Mouse (Mus musculus): ENCODE results near the gene Tmem229b. TPM values are rescaled to one million over a fixed set of nuclear protein-coding genes. Genes with fewer than 3 reads are reported as not detected.
"Not testable (repeated sequence)": the region's sequence is repeated elsewhere in the genome, so short reads cannot be mapped to it uniquely, and the experiment has no call there.

The Tmem229b gene
- polyA plus RNA-seq, 1 experiment from 2014 or later, result 36.0 TPM

GRCm38 (mm10) chr12:78952053-78952452, 55.4 kb downstream of the Tmem229b start:
- WGBS (ENCODE audit: missing documents), result 89% methylated on average over 10 of the region's 11 CpGs
- Histone ChIP-seq H3K27ac (no peak overlapping the region), H3K36me3 (ENCODE audit: inconsistent target) (no peaks in the 10 kb centered on the region)

GRCm38 (mm10) chr12:78947661-78948060, 59.8 kb downstream of the Tmem229b start:
- WGBS (ENCODE audit: missing documents), result 90% methylated on average over 5 of the region's 5 CpGs
- H3K27ac ChIP-seq, result no peak overlapping the region
- H3K79me2 ChIP-seq (ENCODE audit: inconsistent target), result no peaks in the 10 kb centered on the region
- H3K4me3 ChIP-seq (ENCODE audit: inconsistent target), result no peak overlapping the region
- H3K36me3 ChIP-seq (ENCODE audit: inconsistent target), result no peaks in the 10 kb centered on the region

More at GRCm38 (mm10) chr12:78952053-78952452, 55.4 kb downstream of the Tmem229b start:
- no peaks in the 10 kb centered on the region for H3K79me2 ChIP-seq (ENCODE audit: inconsistent target)
- H3K4me3 ChIP-seq (ENCODE audit: inconsistent target), result no peak overlapping the region

GRCm38 (mm10) chr12:78947161-78947560, 60.3 kb downstream of the Tmem229b start:
- 52% methylated on average over 6 of the region's 6 CpGs for WGBS (ENCODE audit: missing documents)
- Histone ChIP-seq H3K36me3 (ENCODE audit: inconsistent target) (no peaks in the 10 kb centered on the region), H3K27ac (no peak overlapping the region), H3K79me2 (ENCODE audit: inconsistent target) (no peaks in the 10 kb centered on the region), H3K4me3 (ENCODE audit: inconsistent target) (no peak overlapping the region)

- no peak overlapping the region for H3K4me3 ChIP-seq (ENCODE audit: inconsistent target)
- no peak overlapping the region for H3K27ac ChIP-seq
- 94% methylated on average over 6 of the region's 6 CpGs for WGBS (ENCODE audit: missing documents)
- H3K79me2 ChIP-seq (ENCODE audit: inconsistent target), result no peaks in the 10 kb centered on the region
- H3K36me3 ChIP-seq (ENCODE audit: inconsistent target), result no peaks in the 10 kb centered on the region
Measured at GRCm38 (mm10) chr12:78942931-78943330, 64.5 kb downstream of the Tmem229b start.

- Histone ChIP-seq H3K36me3 (ENCODE audit: inconsistent target) (no peaks in the 10 kb centered on the region), H3K4me3 (ENCODE audit: inconsistent target) (no peak overlapping the region), H3K27ac (no peak overlapping the region), H3K79me2 (ENCODE audit: inconsistent target) (no peaks in the 10 kb centered on the region)
- WGBS (ENCODE audit: missing documents), result 72% methylated on average over 5 of the region's 5 CpGs
Measured at GRCm38 (mm10) chr12:78940081-78940480, 67.3 kb downstream of the Tmem229b start.

GRCm38 (mm10) chr12:78939393-78940037, 67.9 kb downstream of the Tmem229b start:
- no peak overlapping the region for H3K4me3 ChIP-seq (ENCODE audit: inconsistent target)
- 88% methylated on average over 7 of the region's 7 CpGs for WGBS (ENCODE audit: missing documents)
- no peaks in the 10 kb centered on the region for H3K79me2 ChIP-seq (ENCODE audit: inconsistent target)
- no peaks in the 10 kb centered on the region for H3K36me3 ChIP-seq (ENCODE audit: inconsistent target)
- no peak overlapping the region for H3K27ac ChIP-seq

GRCm38 (mm10) chr12:78936494-78936893, 70.9 kb downstream of the Tmem229b start:
- WGBS (ENCODE audit: missing documents), result 96% methylated on average over 4 of the region's 4 CpGs
- Histone ChIP-seq H3K79me2 (ENCODE audit: inconsistent target) (no peaks in the 10 kb centered on the region), H3K27ac (no peak overlapping the region), H3K36me3 (ENCODE audit: inconsistent target) (no peaks in the 10 kb centered on the region), H3K4me3 (ENCODE audit: inconsistent target) (no peak overlapping the region)

GRCm38 (mm10) chr12:78929900-78930299, 77.5 kb downstream of the Tmem229b start:
- H3K36me3 ChIP-seq (ENCODE audit: inconsistent target), result no peaks in the 10 kb centered on the region
- no peak overlapping the region for H3K4me3 ChIP-seq (ENCODE audit: inconsistent target)
- WGBS (ENCODE audit: missing documents), result 100% methylated on average over 1 of the region's 1 CpGs
- no peak overlapping the region for H3K27ac ChIP-seq
- no peaks in the 10 kb centered on the region for H3K79me2 ChIP-seq (ENCODE audit: inconsistent target)

GRCm38 (mm10) chr12:78927287-78927686, 80.1 kb downstream of the Tmem229b start:
- no peak overlapping the region for H3K27ac ChIP-seq
- no peaks in the 10 kb centered on the region for H3K36me3 ChIP-seq (ENCODE audit: inconsistent target)
- no peak overlapping the region for H3K4me3 ChIP-seq (ENCODE audit: inconsistent target)
- 95% methylated on average over 5 of the region's 5 CpGs for WGBS (ENCODE audit: missing documents)
- no peaks in the 10 kb centered on the region for H3K79me2 ChIP-seq (ENCODE audit: inconsistent target)

- Histone ChIP-seq H3K36me3 (ENCODE audit: inconsistent target) (no peaks in the 10 kb centered on the region), H3K4me3 (ENCODE audit: inconsistent target) (no peak overlapping the region), H3K79me2 (ENCODE audit: inconsistent target) (no peaks in the 10 kb centered on the region), H3K27ac (peak overlapping the region; percentile 65)
- WGBS (ENCODE audit: missing documents), result 24% methylated on average over 6 of the region's 7 CpGs
Measured at GRCm38 (mm10) chr12:78923539-78924189, 83.8 kb downstream of the Tmem229b start.

- peak overlapping the region; percentile 65 for H3K27ac ChIP-seq
- not testable (repeated sequence) for H3K36me3 ChIP-seq (ENCODE audit: inconsistent target); H3K79me2 ChIP-seq (ENCODE audit: inconsistent target); H3K4me3 ChIP-seq (ENCODE audit: inconsistent target)
Measured at GRCm38 (mm10) chr12:78922977-78923376, 84.5 kb downstream of the Tmem229b start.

- Histone ChIP-seq H3K4me3 (ENCODE audit: inconsistent target) (no peak overlapping the region), H3K27ac (peak overlapping the region; percentile 39), H3K36me3 (ENCODE audit: inconsistent target) (no peaks in the 10 kb centered on the region), H3K79me2 (ENCODE audit: inconsistent target) (no peaks in the 10 kb centered on the region)
- 71% methylated on average over 3 of the region's 3 CpGs for WGBS (ENCODE audit: missing documents)
Measured at GRCm38 (mm10) chr12:78922058-78922457, 85.4 kb downstream of the Tmem229b start.

GRCm38 (mm10) chr12:78921421-78921820, 86.0 kb downstream of the Tmem229b start:
- Histone ChIP-seq H3K79me2 (ENCODE audit: inconsistent target) (no peaks in the 10 kb centered on the region), H3K27ac (peak overlapping the region; percentile 39), H3K36me3 (ENCODE audit: inconsistent target) (no peaks in the 10 kb centered on the region), H3K4me3 (ENCODE audit: inconsistent target) (no peak overlapping the region)
- 94% methylated on average over 4 of the region's 4 CpGs for WGBS (ENCODE audit: missing documents)

- no peak overlapping the region for H3K27ac ChIP-seq
- no peaks in the 10 kb centered on the region for H3K36me3 ChIP-seq (ENCODE audit: inconsistent target)
- no peak overlapping the region for H3K4me3 ChIP-seq (ENCODE audit: inconsistent target)
- WGBS (ENCODE audit: missing documents), result 19% methylated on average over 16 of the region's 16 CpGs
- H3K79me2 ChIP-seq (ENCODE audit: inconsistent target), result no peaks in the 10 kb centered on the region
Measured at GRCm38 (mm10) chr12:78919079-78919712, 88.2 kb downstream of the Tmem229b start.
